Mouse (Mus musculus) liver, embryonic 13.5 days (tissue): ENCODE measurements around the gene Gm15448. TPM values are rescaled to one million over a fixed set of nuclear protein-coding genes. Genes with fewer than 3 reads are reported as not detected.
"Not testable (repeated sequence)": the region's sequence is repeated elsewhere in the genome, so short reads cannot be mapped to it uniquely, and the experiment has no call there.

Source experiments
- ATAC-seq: fragments of 200-750 bp; cut with Nextera tagmentation; 2 replicates; pipeline ENCODE4 v1.8.0; 2017; ENCODE audit warnings: low read depth, mild to moderate bottlenecking, moderate number of reproducible peaks, moderate library complexity
- DNase-seq: peaks from one replicate; pipeline ENCODE4 v3.0.0; 2022
- H3K27ac ChIP-seq: fragments of 300-500 bp; sonication (generic); 2 replicates; pipeline ENCODE4 v1.5.1; 2015; ENCODE audit warnings: moderate library complexity, mild to moderate bottlenecking, inconsistent platforms
- H3K27me3 ChIP-seq: fragments of 300-500 bp; sonication (generic); 2 replicates; pipeline ENCODE4 v1.6.1; 2015; ENCODE audit warnings: mild to moderate bottlenecking, inconsistent platforms
- H3K36me3 ChIP-seq: fragments of 300-500 bp; sonication (generic); 2 replicates; pipeline ENCODE4 v1.6.1; 2015; ENCODE audit warnings: mild to moderate bottlenecking, inconsistent platforms
- H3K4me1 ChIP-seq: fragments of 300-500 bp; sonication (generic); replicated peaks from 2 replicates; pipeline ENCODE4 v1.6.1; 2015; ENCODE audit warnings: inconsistent platforms
- H3K4me2 ChIP-seq: fragments of 300-500 bp; sonication (generic); 2 replicates; pipeline ENCODE4 v1.6.1; 2015; ENCODE audit warnings: inconsistent platforms, mild to moderate bottlenecking, moderate library complexity
- H3K4me3 ChIP-seq: fragments of 300-500 bp; sonication (generic); replicated peaks from 2 replicates; pipeline ENCODE4 v1.5.1; 2015; ENCODE audit warnings: mild to moderate bottlenecking, inconsistent platforms
- H3K9ac ChIP-seq: fragments of 300-500 bp; sonication (generic); 2 replicates; pipeline ENCODE4 v1.6.1; 2015; ENCODE audit warnings: mild to moderate bottlenecking, inconsistent platforms
- H3K9me3 ChIP-seq: fragments of 300-500 bp; sonication (generic); replicated peaks from 2 replicates; pipeline ENCODE4 v1.6.1; 2016; ENCODE audit warnings: inconsistent platforms
- WGBS: fragments of 180-500 bp; shearing (Covaris S2); methylation state at CpG from one replicate; pipeline ENCODE4 v1.1.7; 2015; ENCODE audit not compliant: insufficient replicate concordance; 5-methylcytosine and 5-hydroxymethylcytosine counted together
- polyA plus RNA-seq: library from polyadenylated mRNA; unstranded; fragments of >200 nt; fragmentation: Nextera tagmentation; extraction: Ambion mirVana; gene quantifications from 2 replicates; pipeline ENCODE4 v1.2.1, GENCODE M21; 2015

Gm15448 gene
- not detected in 2 replicates for polyA plus RNA-seq

GRCm38 (mm10) chr7:3825599-3825998 is at the start of gene Gm15448:
TSS of gene Gm15448 (minus strand) at chr7:3825687.
- not testable (repeated sequence) for H3K4me2 ChIP-seq, H3K27ac ChIP-seq, H3K9me3 ChIP-seq, DNase-seq, H3K4me3 ChIP-seq, ATAC-seq, H3K4me1 ChIP-seq, H3K36me3 ChIP-seq, H3K9ac ChIP-seq, H3K27me3 ChIP-seq
- WGBS = 7% methylated on average over 1 of the region's 3 CpGs

- H3K9ac ChIP-seq, H3K36me3 ChIP-seq, H3K4me2 ChIP-seq, ATAC-seq, H3K9me3 ChIP-seq, DNase-seq, H3K27ac ChIP-seq, H3K27me3 ChIP-seq, H3K4me1 ChIP-seq, H3K4me3 ChIP-seq: not testable (repeated sequence)
- WGBS = no CpG with 5 or more reads among the region's 1 CpGs
Observed at GRCm38 (mm10) chr7:3875032-3875431, 49.5 kb upstream of the Gm15448 start.

GRCm38 (mm10) chr7:3844951-3845350 is 19.5 kb upstream of the Gm15448 start, which contains the start of gene Pira2:
TSS of gene Pira2 (minus strand) at chr7:3845051.
- DNase-seq, H3K9me3 ChIP-seq, ATAC-seq, H3K4me2 ChIP-seq, H3K4me3 ChIP-seq, H3K9ac ChIP-seq, H3K36me3 ChIP-seq, H3K4me1 ChIP-seq, H3K27ac ChIP-seq, H3K27me3 ChIP-seq: not testable (repeated sequence)
- no CpG with 5 or more reads among the region's 2 CpGs for WGBS

- H3K9me3 ChIP-seq, H3K27me3 ChIP-seq, H3K4me2 ChIP-seq, H3K36me3 ChIP-seq, H3K9ac ChIP-seq, ATAC-seq, H3K4me1 ChIP-seq, DNase-seq, H3K27ac ChIP-seq, H3K4me3 ChIP-seq: not testable (repeated sequence)
- WGBS = no CpG with 5 or more reads among the region's 1 CpGs
Observed at GRCm38 (mm10) chr7:3837854-3838253, 12.4 kb upstream of the Gm15448 start.

GRCm38 (mm10) chr7:3830633-3831032 is 5.1 kb upstream of the Gm15448 start:
- DNase-seq, H3K4me1 ChIP-seq, H3K36me3 ChIP-seq, H3K27me3 ChIP-seq, H3K9me3 ChIP-seq, H3K4me3 ChIP-seq, H3K9ac ChIP-seq, H3K27ac ChIP-seq, H3K4me2 ChIP-seq, ATAC-seq: not testable (repeated sequence)

- not testable (repeated sequence) for H3K27ac ChIP-seq, H3K9ac ChIP-seq, H3K36me3 ChIP-seq, ATAC-seq, H3K4me2 ChIP-seq, H3K4me3 ChIP-seq, H3K4me1 ChIP-seq, DNase-seq, H3K27me3 ChIP-seq, H3K9me3 ChIP-seq
Observed at GRCm38 (mm10) chr7:3811912-3812311, 13.6 kb downstream of the Gm15448 start.

- 75% methylated on average over 4 of the region's 4 CpGs for WGBS
- not testable (repeated sequence) for H3K4me3 ChIP-seq, H3K36me3 ChIP-seq, DNase-seq, H3K27me3 ChIP-seq, H3K4me1 ChIP-seq, H3K9ac ChIP-seq, ATAC-seq, H3K27ac ChIP-seq, H3K9me3 ChIP-seq, H3K4me2 ChIP-seq
Observed at GRCm38 (mm10) chr7:3802935-3803334, 22.6 kb downstream of the Gm15448 start.

- not testable (repeated sequence) for H3K27me3 ChIP-seq, H3K9ac ChIP-seq, DNase-seq, H3K4me3 ChIP-seq, H3K27ac ChIP-seq, H3K36me3 ChIP-seq, H3K4me1 ChIP-seq, H3K9me3 ChIP-seq, ATAC-seq, H3K4me2 ChIP-seq
- WGBS = 44% methylated on average over 3 of the region's 3 CpGs
Observed at GRCm38 (mm10) chr7:3799940-3800339, 25.5 kb downstream of the Gm15448 start.

GRCm38 (mm10) chr7:3796286-3796685 is 29.2 kb downstream of the Gm15448 start:
- DNase-seq, H3K9ac ChIP-seq, H3K36me3 ChIP-seq, H3K9me3 ChIP-seq, H3K4me3 ChIP-seq, H3K4me1 ChIP-seq, H3K27me3 ChIP-seq, H3K4me2 ChIP-seq, H3K27ac ChIP-seq, ATAC-seq: not testable (repeated sequence)

Other genes with a start within 250 kb of the Gm15448 start
- not detected in 2 replicates for gene Oscar, start 209.5 kb downstream of the Gm15448 start, polyA plus RNA-seq
- 224 and 292 TPM in 2 replicates for gene Ndufa3, start 208.3 kb downstream of the Gm15448 start, polyA plus RNA-seq
- gene Tfpt, start 195.8 kb downstream of the Gm15448 start, polyA plus RNA-seq = 12.7 and 13.0 TPM in 2 replicates
- gene Prpf31, start 195.7 kb downstream of the Gm15448 start, polyA plus RNA-seq = 79.1 and 83.7 TPM in 2 replicates
- gene Cnot3, start 180.4 kb downstream of the Gm15448 start, polyA plus RNA-seq = 22.8 and 25.3 TPM in 2 replicates
- gene Leng1, start 159.8 kb downstream of the Gm15448 start, polyA plus RNA-seq = 7.2 and 8.6 TPM in 2 replicates
- gene Tmc4, start 148.1 kb downstream of the Gm15448 start, polyA plus RNA-seq = 7.3 and 7.8 TPM in 2 replicates
- gene Tsen34, start 132.8 kb downstream of the Gm15448 start, polyA plus RNA-seq = 41.7 and 43.6 TPM in 2 replicates
- gene Mboat7, start 132.2 kb downstream of the Gm15448 start, polyA plus RNA-seq = 19.8 and 20.0 TPM in 2 replicates
- 1,306 and 1,329 TPM in 2 replicates for gene Rps9, start 121.7 kb downstream of the Gm15448 start, polyA plus RNA-seq
- 0.84 and 1.3 TPM in 2 replicates for gene Pirb, start 105.3 kb downstream of the Gm15448 start, polyA plus RNA-seq
- gene Pira2, start 19.4 kb upstream of the Gm15448 start, polyA plus RNA-seq = 0.45 and 0.52 TPM in 2 replicates
- 0.16 and 0.23 TPM in 2 replicates for gene Gm14548, start 72.4 kb upstream of the Gm15448 start, polyA plus RNA-seq
- gene Lilra6, start 89.8 kb upstream of the Gm15448 start, polyA plus RNA-seq = 0.09 and 0.21 TPM in 2 replicates
- gene Lair1, start 237.5 kb upstream of the Gm15448 start, polyA plus RNA-seq = 1.4 and 1.8 TPM in 2 replicates